Mouse (Mus musculus) frontal cortex, postnatal 14 days (tissue): Measurements from ENCODE around the gene Ezh1.
A peak's percentile ranks its signal among the peaks of the same experiment; 100 is the strongest.
"Not testable (repeated sequence)": the region's sequence is repeated elsewhere in the genome, so short reads cannot be mapped to it uniquely, and the experiment has no call there.

Source experiments
- DNase-seq, 2 experiments: peaks; one replicate each; pipeline ENCODE4 v3.0.0; 2022; ENCODE audit warnings: low spot score in 2 of 2

Gene Ezh1

DNA sequence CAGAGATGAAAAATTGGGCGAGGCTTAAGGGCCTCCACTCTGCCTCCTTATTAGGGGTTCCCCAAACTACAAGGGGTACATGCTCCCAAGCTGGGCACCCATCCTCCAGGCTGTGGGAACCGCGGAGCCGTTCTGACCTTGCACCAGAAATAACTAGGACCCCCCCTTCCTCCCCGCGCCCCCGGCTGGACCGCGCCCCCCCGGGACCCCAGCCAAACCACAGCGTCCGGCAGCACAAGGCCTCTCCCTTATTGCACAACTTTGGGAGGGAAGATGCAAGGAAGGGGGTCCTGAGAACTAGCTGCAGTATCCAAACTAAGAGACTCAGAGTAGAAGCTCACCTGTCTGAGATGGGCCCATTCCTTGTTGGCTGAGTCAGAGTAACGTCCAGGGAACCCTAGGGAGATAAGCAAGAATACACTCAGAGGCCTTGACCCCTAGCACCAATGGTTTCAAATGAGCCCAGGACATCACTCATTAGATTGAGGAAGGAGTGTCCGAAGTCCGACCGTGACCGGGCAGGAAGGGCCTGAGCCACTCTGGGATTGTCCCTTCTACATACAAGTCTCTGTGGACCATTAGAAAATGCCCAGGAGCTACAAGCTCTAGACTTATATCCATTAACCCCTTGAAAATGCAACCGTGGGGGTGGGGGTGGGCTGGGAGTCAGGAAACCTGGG is 57.8 kb downstream of the Ezh1 start:
- DNase-seq: peak in 1 of 2 experiments; percentile 3

DNA sequence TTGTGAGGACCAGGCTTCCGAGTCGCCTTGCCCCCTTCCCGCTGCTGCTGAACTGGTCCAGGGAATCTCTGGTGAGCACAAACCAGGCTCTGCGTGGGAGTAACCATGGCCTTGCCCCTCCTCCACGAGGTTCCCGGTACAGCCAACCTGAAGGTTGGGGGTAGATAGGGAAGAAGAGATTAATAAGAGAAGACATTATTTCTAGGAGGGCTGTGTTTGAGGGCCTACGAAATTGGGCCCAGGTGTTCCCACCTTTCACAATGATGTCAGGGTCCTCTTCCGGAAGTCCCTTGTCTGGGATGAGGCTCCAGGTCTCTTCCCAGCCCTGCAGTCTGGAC is 58.3 kb downstream of the Ezh1 start:
- no peak for DNase-seq

DNA sequence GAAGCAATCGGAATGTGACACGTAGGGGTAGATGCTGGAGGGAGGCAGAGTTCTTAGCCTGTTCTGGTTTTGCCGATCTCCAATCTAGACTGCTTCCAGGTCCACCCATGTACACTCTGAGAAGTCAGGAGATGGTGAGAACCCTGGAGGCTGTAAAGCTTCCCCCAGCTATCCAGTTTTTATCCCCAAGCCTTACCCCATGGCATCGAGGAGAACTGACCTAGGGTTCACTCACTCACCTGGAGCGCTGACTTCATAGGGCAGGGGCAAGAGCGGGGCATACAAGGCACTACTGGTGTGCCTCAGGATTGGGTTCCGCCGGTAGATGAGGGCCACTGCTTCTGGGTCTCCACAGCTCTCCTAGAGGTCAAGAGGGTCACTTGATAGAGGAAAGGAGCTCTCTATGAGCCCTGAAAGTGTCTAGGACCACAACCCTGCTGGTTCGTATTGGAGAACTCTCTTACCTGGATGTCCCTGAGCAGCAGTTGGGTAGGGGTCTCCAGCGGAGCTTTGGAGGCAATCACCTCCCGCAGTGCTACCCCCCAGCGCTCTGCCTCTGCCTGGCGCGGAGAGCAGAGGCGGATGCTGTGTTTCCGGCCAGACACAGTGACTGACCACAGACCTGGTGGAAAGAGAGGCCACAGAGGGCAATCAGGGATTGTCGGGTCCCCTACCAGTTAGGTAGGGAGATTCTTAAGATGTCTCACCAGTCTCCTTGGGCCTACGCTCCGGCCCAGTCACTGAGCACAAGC is 58.9 kb downstream of the Ezh1 start:
- peak in 1 of 2 experiments; percentile 3 for DNase-seq

DNA sequence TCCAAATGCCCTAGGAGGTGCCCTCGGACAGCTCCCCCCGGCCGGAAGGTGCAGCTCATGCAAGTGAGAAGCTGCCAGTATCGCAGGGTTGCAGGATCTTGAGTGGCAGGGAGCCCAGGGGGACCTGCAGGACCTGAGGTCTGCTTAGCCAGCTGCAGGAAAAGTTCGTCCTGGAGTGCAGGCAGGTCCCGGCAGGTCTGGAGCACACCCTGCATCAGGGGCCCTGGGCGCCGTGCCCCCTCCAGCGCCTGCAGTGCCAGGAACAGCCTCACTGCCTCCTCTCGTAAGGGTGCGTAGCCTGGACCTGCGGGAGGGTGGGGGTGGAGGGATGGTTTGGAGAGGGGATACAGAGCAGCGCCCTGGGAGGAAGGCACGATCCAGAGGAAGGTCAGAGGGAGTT is 59.9 kb downstream of the Ezh1 start:
- no peak for DNase-seq

DNA sequence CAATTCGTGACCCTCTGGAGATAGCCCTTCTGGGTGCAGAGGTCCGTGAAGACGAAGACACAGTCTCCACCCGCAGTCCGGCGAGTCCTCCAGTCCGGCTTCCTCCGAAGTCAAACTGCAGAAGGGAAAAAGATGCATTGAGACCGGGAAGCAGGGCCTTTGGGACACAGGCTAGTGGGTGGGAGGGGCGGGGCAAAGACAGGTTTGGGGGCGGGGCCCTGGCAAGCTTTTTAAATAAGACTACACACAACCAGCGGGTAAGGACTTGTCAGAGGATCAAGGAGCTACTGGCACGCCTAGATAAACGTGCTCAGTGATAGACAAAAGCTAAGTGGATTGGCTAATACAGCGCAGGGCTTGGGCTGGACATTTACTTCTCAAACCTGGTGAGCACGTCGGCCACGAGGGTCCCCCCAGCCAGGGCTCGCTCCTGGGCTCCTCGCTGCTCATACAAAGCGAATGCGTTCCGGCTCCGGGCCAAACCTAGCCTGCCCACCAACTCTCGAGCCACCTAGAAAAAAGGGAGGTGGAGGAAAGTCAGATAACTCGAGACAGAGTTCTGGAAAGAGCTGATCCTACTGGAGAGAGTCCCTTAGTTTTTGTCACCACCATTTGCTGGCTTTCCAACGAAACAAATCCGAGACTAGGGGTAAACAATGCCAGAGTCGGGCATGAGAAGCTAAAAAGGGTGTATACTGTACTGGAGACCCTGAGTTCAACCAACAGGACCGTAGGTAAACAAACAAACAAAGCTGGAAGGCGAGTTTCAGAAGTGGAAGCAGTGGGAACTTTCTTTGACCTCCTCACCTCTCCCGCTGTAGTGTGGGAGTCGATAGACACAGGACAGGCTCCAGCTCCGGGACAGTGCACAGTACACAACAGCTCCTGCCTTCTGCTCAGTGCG is 61.3 kb downstream of the Ezh1 start:
- no peak for DNase-seq

DNA sequence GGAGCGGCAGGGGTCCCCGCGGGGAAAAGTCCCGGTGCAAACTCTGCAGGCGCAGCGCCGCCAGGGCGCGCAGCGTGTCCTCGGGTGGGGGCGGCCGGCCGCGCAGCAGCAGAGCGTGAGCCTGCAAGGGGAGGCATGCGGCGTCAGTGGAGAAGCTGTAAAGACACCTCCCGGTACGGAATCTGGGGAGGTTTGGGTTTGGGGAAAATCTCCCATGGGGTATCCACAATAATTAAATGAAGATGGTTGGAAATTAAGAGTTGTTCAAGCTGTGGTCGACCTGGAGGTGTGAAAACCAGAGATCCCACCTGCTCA is 62.0 kb downstream of the Ezh1 start:
- DNase-seq: no peak

DNA sequence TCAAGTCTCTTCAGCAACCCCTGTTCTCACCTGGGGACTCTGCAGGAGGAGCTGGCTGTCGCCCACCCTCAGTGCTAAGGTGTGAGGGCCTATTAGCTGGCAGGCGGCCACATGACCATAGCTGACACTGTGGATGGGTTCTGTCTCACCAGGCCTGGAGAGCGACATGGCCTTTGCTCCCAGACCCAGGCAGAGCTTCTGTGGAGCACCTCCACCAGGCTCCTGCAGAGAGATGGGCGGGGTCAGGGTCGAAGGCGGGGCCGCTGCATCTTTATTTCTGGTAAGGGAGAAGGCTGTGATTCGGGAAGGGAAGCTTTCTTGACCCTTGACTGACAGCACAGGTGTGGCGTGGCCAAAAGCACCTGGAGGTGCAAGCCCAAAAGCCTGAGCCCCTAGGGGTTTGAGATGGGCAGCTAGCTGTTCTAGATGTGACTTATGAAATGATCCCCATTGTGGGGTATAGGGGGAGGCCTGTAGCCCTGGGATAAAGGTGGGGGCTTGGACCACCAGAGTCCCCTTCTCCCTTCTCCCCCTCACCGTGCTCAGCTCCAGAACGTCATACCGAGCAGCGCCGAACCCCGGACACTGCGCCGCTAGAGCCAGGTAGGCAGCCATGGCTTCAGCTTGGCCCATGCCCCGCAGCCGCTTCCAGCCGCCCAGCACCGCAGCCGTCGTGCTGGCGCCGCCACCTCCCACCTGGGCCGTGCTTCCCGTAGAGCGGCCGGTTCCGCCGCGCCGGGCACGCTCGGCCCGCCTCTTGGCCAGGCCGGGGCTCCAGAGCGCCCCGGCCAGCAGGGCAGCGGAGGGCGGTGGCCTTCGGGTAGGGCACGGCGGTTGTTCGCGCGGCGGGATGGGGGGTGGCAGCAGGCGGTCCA is 62.5 kb downstream of the Ezh1 start:
- no peak for DNase-seq

DNA sequence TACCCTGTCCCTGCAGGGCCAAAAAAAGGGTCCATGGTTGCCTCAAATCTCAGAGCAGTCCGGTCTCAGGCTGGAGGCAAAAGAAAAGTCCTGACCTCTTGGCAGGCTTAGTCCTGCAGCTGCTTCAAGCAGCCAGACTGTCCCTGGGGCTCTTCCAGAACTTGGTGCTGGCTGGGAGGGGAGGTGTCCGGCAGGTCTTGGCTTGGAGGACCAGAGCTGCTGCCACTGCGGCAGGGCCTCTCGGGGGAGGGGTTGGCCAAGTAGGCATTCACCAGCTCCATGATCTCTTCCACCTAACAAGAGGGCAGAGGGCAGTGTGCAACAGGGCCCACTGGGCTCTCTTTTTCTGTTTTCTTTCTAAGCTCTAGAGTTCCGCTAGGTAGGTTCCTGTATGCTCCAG is 63.5 kb downstream of the Ezh1 start:
- DNase-seq: no peak

DNA sequence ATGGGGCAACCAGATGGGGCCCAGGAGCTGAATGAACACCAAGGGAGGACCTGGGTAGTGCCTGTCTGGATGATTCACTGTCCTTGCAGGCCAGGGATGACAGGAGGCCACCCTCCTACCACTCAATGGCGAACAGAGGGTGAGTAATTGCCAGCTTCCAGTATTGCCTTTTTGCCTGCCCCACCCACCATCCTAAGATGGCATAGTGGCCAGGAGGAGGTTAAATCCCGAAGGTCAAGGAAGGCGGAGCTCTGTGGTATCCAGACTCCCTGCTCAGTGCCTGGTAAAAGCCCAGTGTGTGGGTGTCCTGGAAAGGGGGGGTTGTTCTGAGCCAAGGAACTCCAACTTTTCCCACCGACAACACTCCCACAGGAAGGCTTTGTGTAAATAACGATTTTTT is 64.0 kb downstream of the Ezh1 start:
- no peak for DNase-seq

DNA sequence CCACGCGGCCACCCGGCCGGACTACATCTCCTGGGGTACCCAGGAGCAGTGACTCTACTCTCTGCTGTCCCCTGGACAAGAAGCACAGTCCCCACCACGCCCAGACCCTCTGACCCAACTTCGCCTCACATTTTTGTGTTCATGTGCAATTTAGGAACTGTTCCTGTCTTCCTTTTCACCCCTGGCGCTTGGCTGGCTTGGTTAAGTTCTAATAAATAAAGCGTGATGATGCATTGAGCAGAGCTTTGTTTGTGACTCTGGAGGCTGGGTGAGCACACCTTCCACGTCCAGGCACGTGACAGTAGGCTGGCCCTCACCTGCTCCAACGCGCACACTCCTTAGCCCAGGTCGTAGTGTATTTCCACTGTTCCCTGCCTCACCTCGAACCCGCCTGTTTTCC is 64.7 kb downstream of the Ezh1 start:
- no peak for DNase-seq

DNA sequence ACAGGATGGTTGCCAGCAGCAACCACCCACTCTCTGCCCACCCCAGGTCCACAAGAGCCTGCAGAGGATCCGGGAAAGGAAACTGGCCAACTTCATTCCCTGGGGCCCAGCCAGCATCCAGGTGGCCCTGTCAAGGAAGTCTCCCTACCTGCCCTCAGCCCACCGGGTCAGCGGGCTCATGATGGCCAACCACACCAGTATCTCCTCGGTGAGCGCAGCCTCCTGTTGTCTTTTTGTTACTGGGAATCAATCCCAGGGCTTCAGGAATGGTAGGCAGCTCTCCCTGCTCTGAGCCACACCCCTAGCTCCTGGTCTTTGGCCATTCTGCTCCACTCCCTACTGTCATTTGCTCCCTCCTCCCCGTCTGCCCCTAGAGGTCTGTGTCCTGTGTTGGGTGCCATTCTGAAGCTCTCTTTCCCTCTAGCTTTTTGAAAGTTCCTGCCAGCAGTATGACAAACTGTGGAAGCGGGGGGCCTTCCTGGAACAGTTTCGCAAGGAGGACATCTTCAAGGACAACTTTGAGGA is 65.2 kb downstream of the Ezh1 start:
- not testable (repeated sequence) for DNase-seq

DNA sequence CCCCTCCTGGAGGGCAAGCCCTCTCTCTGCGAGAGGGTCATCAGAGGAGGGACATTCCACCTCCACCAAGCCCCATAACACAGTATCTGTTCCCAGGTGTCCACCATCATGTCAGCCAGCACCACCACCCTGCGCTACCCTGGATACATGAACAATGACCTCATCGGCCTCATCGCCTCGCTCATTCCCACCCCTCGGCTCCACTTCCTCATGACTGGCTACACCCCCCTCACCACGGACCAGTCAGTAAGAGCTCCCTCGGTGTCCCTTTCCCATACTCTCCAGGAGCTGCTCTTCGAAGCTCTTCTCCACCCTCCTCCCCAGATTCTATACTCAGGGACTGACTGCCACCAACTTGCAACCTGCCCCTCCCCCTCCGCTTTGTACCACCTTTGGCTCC is 66.1 kb downstream of the Ezh1 start:
- not testable (repeated sequence) for DNase-seq

DNA sequence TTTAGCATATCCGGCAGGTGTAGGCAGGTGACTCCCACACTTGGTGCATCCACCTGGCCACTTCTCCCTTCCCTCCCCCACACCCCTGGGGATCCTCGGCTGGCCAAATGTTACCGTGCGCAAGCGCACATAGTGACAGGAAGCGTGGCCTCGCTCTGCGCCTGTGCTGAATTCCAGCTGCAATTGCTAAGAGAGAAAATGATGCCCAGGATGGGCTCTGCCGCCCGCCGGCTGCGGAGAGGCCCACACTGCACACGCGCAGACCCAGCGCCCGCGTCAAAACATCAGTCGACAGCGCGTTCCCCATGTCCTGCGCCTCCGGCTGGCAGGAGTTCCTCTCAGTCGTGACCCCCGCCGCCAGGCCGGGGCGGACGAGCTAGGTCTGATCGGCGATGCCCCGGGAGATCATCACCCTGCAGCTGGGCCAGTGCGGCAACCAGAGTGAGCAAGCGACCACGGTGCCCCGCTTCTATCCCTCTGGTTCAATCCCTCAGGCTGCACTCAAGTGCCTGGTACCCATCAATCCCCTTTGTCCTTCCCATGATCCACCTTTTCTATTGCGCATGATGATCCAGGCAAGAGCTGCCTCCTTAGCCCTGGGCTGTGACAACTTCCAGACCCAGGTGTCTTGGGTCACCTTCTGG is 70.4 kb downstream of the Ezh1 start, which contains the start of gene Tubg2:
Gene Tubg2 (plus strand): TSS at position 180 of the 644 bp plus-strand sequence.
- peak; percentile 67 to 68 for DNase-seq

DNA sequence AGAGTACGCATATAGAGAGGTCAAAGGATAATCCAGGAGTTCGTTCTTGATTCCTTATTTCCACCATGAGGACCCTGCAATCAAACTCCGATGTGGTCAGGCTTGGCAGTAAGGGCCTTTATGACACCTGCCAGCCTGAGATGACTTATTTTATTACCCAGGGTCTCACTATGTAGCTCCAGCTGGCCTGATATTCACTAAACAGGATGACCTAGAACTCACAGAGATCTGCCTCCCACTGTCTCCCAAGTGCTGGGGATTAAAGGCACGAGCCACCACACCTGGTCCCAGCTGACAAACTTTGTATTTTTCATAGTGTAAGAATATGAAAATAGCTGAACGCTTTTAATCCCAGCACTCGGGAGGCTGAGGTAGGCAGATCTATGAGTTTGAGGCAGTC is 71.1 kb downstream of the Ezh1 start:
- no peak for DNase-seq

DNA sequence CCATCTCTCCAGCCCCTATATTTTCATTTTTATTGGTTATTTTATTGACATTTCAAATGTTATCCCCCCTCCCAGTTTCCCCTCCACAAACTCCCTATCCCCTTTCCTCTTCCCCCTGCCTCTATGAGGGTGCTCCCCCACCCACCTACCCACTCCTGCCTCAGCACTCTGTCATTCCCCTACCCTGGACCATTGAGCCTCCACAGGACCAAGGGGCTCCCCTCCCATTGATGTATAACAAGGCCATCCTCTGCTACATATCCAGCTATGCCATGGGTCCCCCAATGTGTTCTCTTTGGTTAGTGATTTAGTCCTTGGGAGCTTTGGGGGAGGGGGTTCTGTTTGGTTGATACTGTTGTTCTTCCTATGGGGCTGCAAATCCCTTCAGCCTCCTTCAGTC is 71.6 kb downstream of the Ezh1 start:
- DNase-seq: no peak

DNA sequence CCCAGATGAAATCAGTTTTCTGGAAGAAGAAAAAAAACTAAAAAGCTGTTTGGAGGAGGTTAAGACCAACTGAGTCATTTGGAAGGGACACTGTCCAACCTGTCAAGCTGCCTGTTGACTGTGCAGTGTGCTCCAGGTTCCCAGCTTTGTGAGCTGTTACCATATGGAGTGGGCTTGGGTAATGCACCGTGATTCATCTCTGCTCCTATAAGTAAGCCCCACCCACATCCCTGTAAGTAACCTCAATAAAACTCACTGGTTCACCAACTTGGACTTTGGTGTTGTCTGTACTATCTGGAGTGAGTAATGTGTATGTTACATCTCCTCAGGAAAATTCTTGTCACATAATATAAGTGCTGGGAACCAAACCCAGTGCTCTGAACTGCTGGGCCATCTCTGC is 73.4 kb downstream of the Ezh1 start:
- no peak for DNase-seq

DNA sequence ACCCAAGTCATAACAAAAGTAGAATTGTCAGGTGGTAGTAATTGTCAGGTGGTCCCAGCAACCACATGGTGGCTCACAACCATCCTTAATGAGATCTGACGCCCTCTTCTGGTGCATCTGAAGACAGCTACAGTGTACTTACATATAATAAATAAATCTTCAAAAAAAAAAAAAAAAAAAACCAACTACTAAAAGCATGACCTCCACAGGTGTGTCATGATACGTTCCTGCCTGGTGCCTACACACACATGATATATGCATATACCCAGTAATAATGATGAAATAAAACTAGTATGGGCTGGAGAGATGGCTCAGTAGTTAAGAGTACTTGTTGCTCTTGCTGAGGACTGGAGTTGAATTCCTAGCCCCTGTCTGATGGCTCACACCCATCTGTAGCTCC is 75.2 kb downstream of the Ezh1 start:
- DNase-seq: no peak

DNA sequence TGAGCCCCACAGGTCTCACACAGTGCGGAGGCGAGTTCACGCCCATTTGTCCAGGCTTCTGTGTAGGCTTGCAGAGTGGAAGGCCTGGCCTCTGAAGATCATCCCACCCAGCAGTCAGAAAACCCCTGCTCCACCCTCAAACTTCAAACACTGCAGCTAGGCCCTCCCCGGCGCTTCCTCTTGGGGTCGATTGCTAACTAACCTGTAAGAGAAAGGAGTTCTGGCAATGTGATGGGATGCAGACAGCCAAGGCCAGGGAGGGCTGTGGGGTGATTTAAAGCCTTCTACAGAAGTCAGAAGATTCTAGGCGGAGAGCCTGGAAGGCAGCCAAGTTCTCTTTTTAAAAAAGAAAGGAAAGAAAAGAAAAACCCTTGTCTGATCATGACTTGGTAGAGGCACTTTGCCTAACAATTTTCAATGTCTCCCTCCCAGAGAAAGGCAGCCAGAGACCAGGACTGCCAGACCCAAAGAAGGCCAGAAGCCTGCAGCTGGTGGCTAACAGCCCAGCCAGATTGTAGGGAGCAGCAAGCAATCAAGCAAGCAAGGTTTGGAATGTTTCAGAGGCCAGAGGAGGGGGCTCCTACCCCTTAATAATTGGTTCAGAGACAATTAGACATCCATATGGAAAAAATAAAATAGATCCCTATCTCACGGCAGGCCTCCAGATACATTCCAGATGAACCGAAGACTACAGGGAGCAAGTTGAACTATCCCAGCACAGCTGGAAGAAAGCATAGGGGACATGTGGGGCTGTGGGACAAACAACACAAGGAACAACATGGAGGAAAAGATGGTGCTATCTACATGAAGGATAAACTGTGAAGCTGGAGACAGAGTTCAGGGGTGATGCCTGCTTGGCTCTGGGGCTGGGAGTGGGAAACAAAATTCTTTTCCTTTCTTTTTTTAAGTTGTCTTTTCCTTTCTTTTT is 76.8 kb downstream of the Ezh1 start:
- no peak for DNase-seq

DNA sequence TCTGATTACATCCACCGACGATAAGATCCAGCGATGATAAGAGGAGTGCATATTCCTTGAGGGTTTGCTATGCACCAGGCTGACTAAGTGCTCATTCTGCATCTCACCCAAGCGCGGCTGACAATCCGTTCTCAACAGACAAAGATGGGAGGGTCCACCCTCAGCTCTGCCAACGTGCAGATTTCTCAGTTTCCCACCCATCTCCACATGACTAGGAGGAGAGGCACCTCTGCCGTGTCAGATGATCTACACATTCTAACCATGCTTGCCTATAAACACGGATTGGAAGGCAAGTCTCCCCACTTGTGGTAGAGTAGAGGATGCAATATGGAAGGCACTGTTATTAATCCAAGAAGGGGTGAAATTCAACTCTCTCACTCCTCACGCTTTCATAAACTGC is 77.5 kb downstream of the Ezh1 start:
- no peak for DNase-seq

DNA sequence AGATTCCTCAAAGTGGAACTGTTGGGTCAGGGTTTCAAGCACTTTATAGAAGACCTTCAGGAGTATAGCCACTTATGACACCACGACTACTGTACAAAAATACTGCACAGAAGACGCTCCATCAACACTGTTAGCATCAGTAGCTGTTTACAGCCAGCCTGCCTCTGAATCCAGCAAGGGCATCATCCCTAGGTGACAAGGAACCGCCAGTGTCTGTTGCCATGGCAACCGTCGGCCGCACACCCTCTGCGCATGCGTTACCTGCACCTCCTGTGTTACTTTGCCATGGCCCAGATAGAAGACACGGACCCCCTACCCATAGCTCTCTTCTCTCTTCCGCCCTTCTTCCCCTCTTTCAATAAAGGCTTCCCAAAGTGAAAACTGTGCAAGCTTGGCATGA is 79.9 kb downstream of the Ezh1 start:
- DNase-seq: no peak
